Mouse (Mus musculus) liver (tissue): Measurements from ENCODE around the gene Atp10b.
A peak's percentile ranks its signal among the peaks of the same experiment; 100 is the strongest.

Experiments
- DNase-seq: peaks from one replicate; pipeline ENCODE4 v3.0.0-alpha.2; 2020; ENCODE audit warnings: mixed read lengths

Gene Atp10b

DNA sequence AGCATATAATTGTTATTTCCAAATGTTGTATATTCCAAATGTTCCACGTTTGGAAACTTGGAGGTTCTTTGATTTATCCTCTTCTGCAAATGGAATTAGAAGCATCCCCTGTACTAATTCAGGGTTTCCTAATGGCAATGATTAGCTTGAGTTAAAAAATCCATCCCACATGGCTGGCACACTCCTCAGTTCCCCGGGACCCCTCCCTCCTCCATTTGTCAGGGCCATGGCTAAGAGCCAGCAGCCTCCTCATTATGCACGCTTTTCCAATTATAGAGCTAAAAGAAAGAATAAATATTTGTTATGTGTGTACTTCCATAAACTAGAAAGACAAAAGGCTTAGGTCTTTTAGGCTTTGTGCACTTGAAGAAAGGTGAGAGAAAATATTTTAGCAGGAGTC lies 53.9 kb downstream of the Atp10b start:
- DNase-seq: no peak

DNA sequence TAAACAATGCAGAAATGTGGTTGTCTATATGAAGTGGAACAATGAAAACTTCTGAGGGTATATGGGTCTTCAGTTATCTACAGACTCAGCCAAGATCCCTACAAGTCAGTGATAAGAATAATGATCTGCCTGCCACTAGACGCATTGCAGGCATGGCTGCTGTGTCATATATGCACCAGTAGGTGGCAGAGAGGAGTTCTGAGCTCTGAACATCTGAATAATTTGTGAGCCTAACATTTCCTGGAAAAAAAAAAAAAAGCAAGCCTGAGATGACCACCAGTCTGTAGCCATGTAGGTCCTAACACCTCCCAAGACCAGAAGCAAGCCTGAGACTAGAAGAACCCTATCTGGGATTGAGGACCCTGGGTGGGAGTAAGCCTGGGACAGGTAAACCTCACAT lies 63.5 kb downstream of the Atp10b start:
- no peak for DNase-seq

GRCm38 (mm10) chr11:43213740-43214139 lies 64.1 kb downstream of the Atp10b start:
- no peak for DNase-seq

GRCm38 (mm10) chr11:43217021-43217420 lies 67.3 kb downstream of the Atp10b start:
- DNase-seq: peak; percentile 14

DNA sequence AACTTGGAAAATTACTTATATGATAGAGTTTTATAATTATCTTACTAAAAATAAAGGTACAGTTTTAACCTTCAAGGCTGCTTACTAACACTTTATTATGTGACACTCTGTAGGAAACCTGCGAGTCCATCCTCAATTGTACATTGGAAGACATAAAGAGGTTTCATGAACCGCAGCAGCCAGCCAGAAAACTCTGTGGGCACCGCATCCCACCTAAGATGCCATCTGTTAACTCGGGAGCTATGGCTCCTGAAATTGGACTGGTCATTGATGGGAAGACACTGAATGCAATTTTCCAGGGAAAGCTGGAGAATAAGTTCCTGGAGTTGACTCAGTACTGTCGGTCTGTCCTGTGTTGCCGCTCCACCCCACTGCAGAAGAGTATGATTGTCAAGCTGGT lies 80.6 kb downstream of the Atp10b start:
- DNase-seq: no peak

DNA sequence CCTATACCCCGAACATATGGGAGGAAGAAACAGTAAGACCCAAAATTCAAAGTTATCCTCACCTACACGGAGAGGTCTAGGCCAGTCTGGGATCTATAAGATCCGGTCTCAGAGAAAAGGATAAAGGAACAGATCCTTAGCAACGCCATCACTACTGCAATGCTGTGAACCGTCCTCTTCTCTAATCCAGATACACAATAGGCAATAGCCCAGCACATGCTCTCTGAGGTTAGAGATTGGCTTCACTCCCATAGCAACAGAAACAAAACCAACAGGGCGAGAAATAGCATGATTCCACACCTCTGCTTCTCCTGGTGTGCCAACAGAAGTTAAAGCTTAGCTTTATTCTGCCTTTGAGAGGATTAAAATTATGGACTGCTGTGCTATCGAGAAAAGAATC lies 82.4 kb downstream of the Atp10b start:
- no peak for DNase-seq

- no peak for DNase-seq
Observed at GRCm38 (mm10) chr11:43236360-43237039, 86.8 kb downstream of the Atp10b start.

DNA sequence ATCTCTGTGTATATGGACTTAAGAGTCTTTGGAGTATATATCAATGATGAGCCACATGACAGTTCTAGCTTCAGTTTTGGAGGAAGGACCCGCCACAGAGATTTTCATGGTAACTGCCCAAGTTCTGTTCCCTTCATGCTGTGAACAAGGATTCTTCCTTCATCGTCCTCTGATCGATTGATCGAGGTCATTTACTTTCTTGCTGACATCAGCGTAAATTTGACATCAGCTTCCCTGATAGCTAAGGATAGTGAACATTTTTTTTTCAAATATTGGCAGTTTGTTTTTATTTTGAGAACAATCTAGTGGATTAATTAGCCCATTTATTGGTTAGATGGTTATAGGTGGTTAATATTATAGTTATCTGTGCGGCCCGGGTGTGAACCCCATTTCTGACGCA lies 90.1 kb downstream of the Atp10b start:
- DNase-seq: no peak

DNA sequence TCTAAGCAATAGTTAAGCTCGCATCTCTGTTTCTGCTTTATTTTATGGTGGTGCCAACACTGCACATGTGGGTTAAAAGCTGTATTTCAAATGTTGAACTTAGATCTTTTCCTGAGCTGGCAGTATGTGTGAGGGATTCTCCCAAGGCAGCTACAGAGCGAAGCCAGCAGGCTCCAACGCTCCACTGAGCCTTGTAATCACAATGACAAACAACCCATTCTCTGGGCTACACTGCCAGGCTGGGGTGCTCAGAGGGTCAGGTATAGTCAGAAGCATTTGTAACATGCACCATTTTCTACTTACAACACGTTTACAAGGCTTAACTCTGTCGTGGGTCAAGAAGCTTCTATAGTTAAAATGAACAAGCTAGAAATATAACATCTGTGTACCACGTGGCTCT lies 103.4 kb downstream of the Atp10b start:
- no peak for DNase-seq

DNA sequence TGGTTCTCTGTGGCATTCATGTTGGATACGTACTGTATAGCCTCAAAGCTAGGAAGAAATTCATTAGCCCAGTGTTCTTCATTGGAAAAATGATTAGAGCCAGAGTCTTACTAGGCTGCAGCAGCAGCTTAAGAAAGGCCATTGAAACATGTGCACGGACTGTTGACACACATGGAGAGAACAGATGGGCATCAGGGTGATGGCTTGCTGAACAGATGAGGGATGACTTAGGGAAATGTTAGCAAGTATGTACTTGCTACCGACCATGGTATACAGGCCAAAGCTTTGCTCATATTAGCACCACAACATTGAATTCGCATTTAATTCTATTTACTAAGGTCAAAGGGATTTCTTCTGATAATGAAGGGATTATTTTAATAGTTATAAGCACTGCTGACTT lies 105.6 kb downstream of the Atp10b start:
- DNase-seq: no peak

DNA sequence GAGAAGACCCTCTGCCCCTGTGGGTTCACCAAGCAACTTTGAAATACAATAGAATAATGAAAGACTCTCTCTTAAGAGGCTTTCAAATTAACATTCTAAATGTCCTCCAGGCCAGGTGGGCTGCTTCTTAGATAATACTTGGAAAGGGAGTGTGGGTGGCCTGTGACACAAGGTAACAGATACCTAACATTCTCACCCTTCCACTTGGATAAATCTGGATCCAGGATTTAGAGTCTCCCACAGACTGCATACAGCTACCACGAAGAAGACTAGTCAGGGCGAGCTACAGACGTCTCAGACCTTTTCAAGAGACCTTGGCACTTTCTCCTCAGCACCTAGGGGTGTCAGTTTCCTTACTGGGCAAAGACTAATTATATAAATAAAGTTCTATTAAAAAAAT lies 107.6 kb downstream of the Atp10b start:
- DNase-seq: no peak

DNA sequence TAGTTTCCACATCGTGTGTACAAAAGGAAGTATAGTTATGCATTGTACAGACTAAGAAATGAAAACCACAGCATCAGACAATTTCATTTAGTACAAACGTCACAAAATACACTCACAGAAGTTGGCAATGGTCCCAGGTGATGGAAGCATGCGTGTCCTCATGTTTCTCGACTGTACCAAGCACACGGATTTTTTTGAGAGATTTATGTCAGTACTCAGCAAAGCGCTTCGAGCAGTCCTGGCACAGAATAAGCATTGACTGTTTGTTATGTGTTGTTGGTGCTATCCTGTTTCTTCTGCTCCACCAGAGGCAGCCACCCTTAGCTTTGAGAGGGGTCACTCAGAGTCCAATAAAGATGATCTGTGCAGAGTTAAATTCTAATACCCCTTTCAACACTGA lies 108.1 kb downstream of the Atp10b start:
- DNase-seq: no peak

- peak; percentile 21 for DNase-seq
Observed at GRCm38 (mm10) chr11:43263548-43264218, 114.0 kb downstream of the Atp10b start.

DNA sequence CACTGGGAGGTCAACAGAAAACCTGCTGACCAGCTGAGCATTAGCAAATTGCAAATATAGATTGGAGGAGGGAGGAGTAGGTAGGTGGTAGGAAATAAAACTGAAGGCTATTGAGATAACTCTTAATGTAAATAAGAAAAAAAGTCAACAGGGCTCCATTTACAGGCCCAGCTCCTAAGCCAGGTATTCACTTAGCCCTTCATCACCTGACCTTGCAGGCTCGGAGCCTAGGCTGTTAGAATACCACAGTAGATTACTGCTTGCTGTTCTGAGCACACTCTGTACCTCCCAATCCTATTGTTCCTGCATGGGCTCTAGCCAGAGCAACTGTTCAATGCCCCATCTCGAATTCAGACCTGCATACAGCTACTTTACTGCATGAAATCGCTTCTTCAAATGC lies 117.8 kb downstream of the Atp10b start:
- DNase-seq: no peak

DNA sequence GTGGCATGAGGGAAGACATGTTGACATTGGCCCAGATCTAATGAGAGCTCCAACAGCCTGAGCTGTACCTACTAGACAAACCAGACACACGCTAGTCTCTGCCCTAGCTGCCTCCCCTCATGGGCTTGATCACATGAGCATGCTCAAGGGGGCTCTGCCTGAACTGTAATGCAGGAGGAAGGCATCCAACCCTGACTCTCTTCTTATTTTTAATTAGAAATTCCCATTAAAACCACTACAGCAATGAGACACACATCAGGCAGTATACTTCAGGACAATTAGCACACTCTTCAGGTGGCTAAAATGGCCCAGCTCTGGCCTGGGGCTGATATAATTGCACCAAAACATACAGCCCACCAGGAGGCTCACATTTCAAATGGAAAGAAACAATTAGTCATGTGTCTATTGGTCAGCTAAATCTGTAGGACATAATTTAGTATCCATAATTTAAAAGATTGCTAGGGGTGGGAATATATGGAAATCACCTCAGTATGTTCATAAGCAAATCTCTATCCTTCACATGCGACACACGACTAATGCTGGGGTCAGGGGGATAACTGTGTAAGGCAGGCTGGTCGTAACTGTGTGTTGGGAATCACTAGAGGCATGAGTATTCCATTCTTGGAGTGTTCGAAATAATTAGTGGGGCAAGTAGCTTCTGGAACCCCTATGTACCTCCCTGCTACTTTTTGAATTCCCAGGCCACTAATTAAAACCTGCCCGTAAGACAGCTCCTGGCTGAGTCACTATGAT lies 120.0 kb downstream of the Atp10b start:
- DNase-seq: no peak

- no peak for DNase-seq
Observed at GRCm38 (mm10) chr11:43270256-43270806, 120.7 kb downstream of the Atp10b start.

- no peak for DNase-seq
Observed at GRCm38 (mm10) chr11:43273896-43274295, 124.2 kb downstream of the Atp10b start.

- DNase-seq: no peak
Observed at GRCm38 (mm10) chr11:43297584-43297983, 147.9 kb downstream of the Atp10b start.

- DNase-seq: no peak
Observed at GRCm38 (mm10) chr11:43311000-43311399, 161.3 kb downstream of the Atp10b start.
